In the genomic region with DNA sequence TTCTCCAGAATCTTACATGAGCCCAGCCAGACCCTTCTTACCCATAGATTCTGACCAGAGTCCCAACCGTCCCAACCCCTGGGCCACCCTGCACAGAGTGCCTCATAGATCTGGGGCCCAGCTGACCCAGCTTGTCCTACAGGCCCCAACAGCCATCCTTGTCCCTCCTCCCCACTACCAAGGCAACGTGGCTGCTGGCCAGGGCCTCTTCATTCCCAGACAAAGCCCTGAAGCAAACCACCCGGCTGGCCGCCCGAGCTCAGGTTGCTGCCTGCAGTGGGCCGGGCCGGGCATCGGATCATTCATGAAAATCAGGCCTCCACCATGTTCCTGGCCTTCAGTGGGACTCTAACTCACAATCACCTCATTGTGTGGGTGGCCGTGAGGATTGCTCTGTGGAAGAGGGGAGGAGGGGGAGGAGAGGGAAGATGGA, we compare ENCODE assay signal across 9 mouse cellular contexts.
DNase-seq lines count a peak whose midpoint lies in the region; ATAC-seq and TF ChIP-seq lines count a peak whose summit lies in the region.
"Had no signal": no experiment of that assay in that cellular context is flagged by ENCODE, and none has a peak within 500 bp of the region (broad histone marks: within the 10 kb centered on the region; RNA-seq: fewer than 3 reads in every experiment).

No protein-coding gene starts in this region.

- WGBS in heart, embryonic 13.5 days = 26% methylated on average over 9 of the region's 9 CpGs
- WGBS in heart, adult 2 months = 58% methylated on average over 9 of the region's 9 CpGs
- 26% methylated on average over 9 of the region's 9 CpGs for WGBS in embryonic facial prominence, embryonic 14.5 days
- WGBS in lung, embryonic 16.5 days = 26% methylated on average over 9 of the region's 9 CpGs
- WGBS in stomach, embryonic 14.5 days = 36% methylated on average over 9 of the region's 9 CpGs

- H3K9ac ChIP-seq in heart, embryonic 13.5 days = peak overlapping the region; percentile 37; the same call in 1 of the 2 replicates
- H3K9ac ChIP-seq in heart, adult 2 months (ENCODE audit: low read depth, low read length) = no peak overlapping the region
- H3K9ac ChIP-seq in embryonic facial prominence, embryonic 14.5 days (ENCODE audit: low read depth, low read length) = 0 out of 2 replicates have a peak overlapping the region, but pooled peaks have one; percentile 11
- peak overlapping the region; percentile 1; the same call in 1 of the 2 replicates for H3K9ac ChIP-seq in lung, embryonic 16.5 days (ENCODE audit: low read length)
- H3K9ac ChIP-seq in stomach, embryonic 14.5 days (replicated peaks; ENCODE audit: low read depth, low read length) = no peak overlapping the region

- no peaks in the 10 kb centered on the region for H3K27me3 ChIP-seq in heart, embryonic 13.5 days (replicated peaks)
- H3K27me3 ChIP-seq in heart, adult 2 months (ENCODE audit: control insufficient read depth, insufficient read depth, low read length) = no peaks in the 10 kb centered on the region
- no peaks in the 10 kb centered on the region for H3K27me3 ChIP-seq in Patski
- no peaks in the 10 kb centered on the region for H3K27me3 ChIP-seq in embryonic facial prominence, embryonic 14.5 days (replicated peaks; ENCODE audit: control insufficient read depth, insufficient read depth, low read length)
- H3K27me3 ChIP-seq in lung, embryonic 16.5 days (ENCODE audit: control insufficient read depth, insufficient read depth, low read depth, low read length) = no peaks in the 10 kb centered on the region
- H3K27me3 ChIP-seq in stomach, embryonic 14.5 days (ENCODE audit: control insufficient read depth, insufficient read depth, low read length) = no peaks in the 10 kb centered on the region

- in situ Hi-C loops in Patski (cut with MboI; ENCODE audit: low pct_unique_long_range_greater_than_20kb) = loop anchor here (5.0 to 10.0 kb wide), 2 partner anchors 73 to 289 kb away; a partner anchor contains a TSS

- peaks cover 51% of the 10 kb centered on the region for H3K4me1 ChIP-seq in heart, embryonic 13.5 days
- H3K4me1 ChIP-seq in heart, adult 2 months (ENCODE audit: control insufficient read depth, insufficient read depth, low read length) = no peaks in the 10 kb centered on the region
- H3K4me1 ChIP-seq in embryonic facial prominence, embryonic 14.5 days (ENCODE audit: control insufficient read depth, insufficient read depth, low read length) = peaks cover 10% of the 10 kb centered on the region
- H3K4me1 ChIP-seq in lung, embryonic 16.5 days (replicated peaks; ENCODE audit: control insufficient read depth, insufficient read depth, low read length) = peaks cover 44% of the 10 kb centered on the region
- H3K4me1 ChIP-seq in stomach, embryonic 14.5 days (ENCODE audit: control insufficient read depth, insufficient read depth, low read length) = peaks cover 29% of the 10 kb centered on the region

- DNase-seq in heart, adult 2 months = no peak
- DNase-seq in Patski (ENCODE audit: low read depth, low spot score) = peak; percentile 30
- DNase-seq in embryonic facial prominence, embryonic 14.5 days (ENCODE audit: low spot score) = peak; percentile 82
- DNase-seq in layer of hippocampus, adult 2 months (ENCODE audit: low spot score in 2 of 2) = peak; percentile 59 to 87

- TF ChIP-seq POLR2A in heart, adult 2 months (IDR thresholded peaks at IDR 0.05; ENCODE audit: insufficient read depth, low read depth, low read length) = no peak

- intact Hi-C loops in heart, adult 2 months (cut with DNase I) = loop anchor here (5.0 kb wide), 1 partner anchor 342 kb away; no protein-coding TSS in a partner anchor

- H3K4me3 ChIP-seq in heart, embryonic 13.5 days = no peak overlapping the region
- H3K4me3 ChIP-seq in heart, adult 2 months = no peak overlapping the region
- no peak overlapping the region for H3K4me3 ChIP-seq in embryonic facial prominence, embryonic 14.5 days (ENCODE audit: low read depth, low read length)
- no peak overlapping the region for H3K4me3 ChIP-seq in layer of hippocampus, adult 2 months
- no peak overlapping the region for H3K4me3 ChIP-seq in lung, embryonic 16.5 days (ENCODE audit: low read length)
- no peak overlapping the region for H3K4me3 ChIP-seq in stomach, embryonic 14.5 days (ENCODE audit: low read depth, low read length)
- H3K4me3 ChIP-seq: myocyte had no signal

- no peak overlapping the region for H3K4me2 ChIP-seq in heart, embryonic 13.5 days
- H3K4me2 ChIP-seq in embryonic facial prominence, embryonic 14.5 days (ENCODE audit: low read depth, low read length) = no peak overlapping the region
- 0 out of 2 replicates have a peak overlapping the region, but pooled peaks have one; percentile 11 for H3K4me2 ChIP-seq in lung, embryonic 16.5 days (ENCODE audit: low read depth, low read length)
- no peak overlapping the region for H3K4me2 ChIP-seq in stomach, embryonic 14.5 days (replicated peaks; ENCODE audit: low read depth, low read length)

- TF ChIP-seq EP300 in heart, adult 2 months (IDR thresholded peaks at IDR 0.05; ENCODE audit: insufficient read depth, low read depth, low read length) = no peak

- TF ChIP-seq CTCF in heart, adult 2 months (IDR thresholded peaks at IDR 0.05) = no peak
- TF ChIP-seq CTCF in Patski (IDR thresholded peaks at IDR 0.05) = no peak
- no peak for TF ChIP-seq CTCF in layer of hippocampus, adult 2 months (conservative IDR thresholded peaks at IDR 0.05)

- no peaks in the 10 kb centered on the region for H3K9me3 ChIP-seq in heart, embryonic 13.5 days
- H3K9me3 ChIP-seq in embryonic facial prominence, embryonic 14.5 days (ENCODE audit: control insufficient read depth, low read length) = no peaks in the 10 kb centered on the region
- H3K9me3 ChIP-seq in lung, embryonic 16.5 days (ENCODE audit: control insufficient read depth, low read length) = no peaks in the 10 kb centered on the region
- H3K9me3 ChIP-seq in stomach, embryonic 14.5 days (ENCODE audit: control insufficient read depth, low read depth, low read length) = no peaks in the 10 kb centered on the region

- H3K79me2 ChIP-seq in heart, adult 2 months (replicated peaks; ENCODE audit: control insufficient read depth, insufficient read depth, low read length) = no peaks in the 10 kb centered on the region

- POLR2A ChIA-PET in Patski (lab: Charles Lee) = no interaction called here

- H3K36me3 ChIP-seq in heart, embryonic 13.5 days = no peaks in the 10 kb centered on the region
- H3K36me3 ChIP-seq in heart, adult 2 months (ENCODE audit: control insufficient read depth, insufficient read depth, low read length) = no peaks in the 10 kb centered on the region
- no peaks in the 10 kb centered on the region for H3K36me3 ChIP-seq in embryonic facial prominence, embryonic 14.5 days (ENCODE audit: control insufficient read depth, insufficient read depth, low read length)
- H3K36me3 ChIP-seq in lung, embryonic 16.5 days (ENCODE audit: control insufficient read depth, insufficient read depth, low read length) = no peaks in the 10 kb centered on the region
- no peaks in the 10 kb centered on the region for H3K36me3 ChIP-seq in stomach, embryonic 14.5 days (ENCODE audit: control insufficient read depth, insufficient read depth, low read length)

- peak overlapping the region; percentile 46 for H3K27ac ChIP-seq in heart, embryonic 13.5 days (replicated peaks)
- H3K27ac ChIP-seq in heart, adult 2 months = no peak overlapping the region
- peak overlapping the region; percentile 52; the same call in 1 of the 2 replicates for H3K27ac ChIP-seq in embryonic facial prominence, embryonic 14.5 days (replicated peaks; ENCODE audit: low read depth, low read length)
- H3K27ac ChIP-seq in layer of hippocampus, adult 2 months = peak overlapping the region; percentile 83
- peak overlapping the region; percentile 71 for H3K27ac ChIP-seq in lung, embryonic 16.5 days (ENCODE audit: low read length)
- H3K27ac ChIP-seq in stomach, embryonic 14.5 days (ENCODE audit: low read length) = peak overlapping the region; percentile 44; the same call in 1 of the 2 replicates

- ATAC-seq in heart, embryonic 13.5 days (ENCODE audit: extremely low read depth, insufficient number of reproducible peaks, low FRiP score, low TSS enrichment) = peak; percentile 28
- ATAC-seq in Patski = no peak
- peak; percentile 74 for ATAC-seq in embryonic facial prominence, embryonic 14.5 days (ENCODE audit: low read depth)
- peak; percentile 79 for ATAC-seq in lung, embryonic 16.5 days (ENCODE audit: low read depth)
- ATAC-seq in stomach, embryonic 14.5 days (ENCODE audit: insufficient number of reproducible peaks, insufficient read depth, low FRiP score, low read depth) = peak; percentile 19; the same call in 1 of the 2 replicates
- ATAC-seq in CD4-positive, CD25-positive, alpha-beta regulatory T cell, adult 4 months = no peak

- CTCF ChIA-PET in Patski (lab: Charles Lee) = interaction anchor here (1.1 to 4.3 kb wide), 5 partner anchors 31 to 290 kb away, joined by 3 to 35 read pairs (median 8); a partner anchor contains a TSS

Comparison
In these comparisons a context has a peak if more than half of its experiments do, and no peak if none do; other contexts are left out.
1. H3K9ac ChIP-seq: peak in heart, embryonic 13.5 days (single experiment), embryonic facial prominence, embryonic 14.5 days (single experiment) and lung, embryonic 16.5 days (single experiment); none in heart, adult 2 months (single experiment) and stomach, embryonic 14.5 days (single experiment).
2. ATAC-seq: peak in heart, embryonic 13.5 days (single experiment), embryonic facial prominence, embryonic 14.5 days (single experiment), lung, embryonic 16.5 days (single experiment) and stomach, embryonic 14.5 days (single experiment); none in Patski (single experiment) and CD4-positive, CD25-positive, alpha-beta regulatory T cell, adult 4 months (single experiment).
3. DNase-seq: peak in Patski (single experiment), embryonic facial prominence, embryonic 14.5 days (single experiment) and layer of hippocampus, adult 2 months (2 of 2); none in heart, adult 2 months (0 of 2).